Mouse (Mus musculus) heart, postnatal 0 days (tissue): ENCODE data around the gene Tef. TPM values are rescaled to one million over a fixed set of nuclear protein-coding genes. Genes with fewer than 3 reads are reported as not detected.

Source experiments
- ATAC-seq: fragments of 200-750 bp; cut with Nextera tagmentation; 2 replicates; pipeline ENCODE4 v1.8.0; 2017; ENCODE audit warnings: low read depth, moderate number of reproducible peaks, moderate library complexity; ENCODE audit not compliant: insufficient read depth
- DNase-seq: peaks from one replicate; pipeline ENCODE4 v3.0.0-alpha.2; 2016; ENCODE audit warnings: low spot score
- H3K27ac ChIP-seq: fragments of 300-500 bp; sonication (generic); 2 replicates; pipeline ENCODE4 v1.5.1; 2014; ENCODE audit warnings: low read depth, mild to moderate bottlenecking
- H3K27me3 ChIP-seq: fragments of 300-500 bp; sonication (generic); 2 replicates; pipeline ENCODE4 v1.6.1; 2014; ENCODE audit warnings: low read length, mixed read lengths; ENCODE audit not compliant: control insufficient read depth, insufficient read depth
- H3K36me3 ChIP-seq: fragments of 300-500 bp; sonication (generic); replicated peaks from 2 replicates; pipeline ENCODE4 v1.6.1; 2014; ENCODE audit warnings: low read length, mixed read lengths; ENCODE audit not compliant: control insufficient read depth, insufficient read depth
- H3K4me1 ChIP-seq: fragments of 300-500 bp; sonication (generic); 2 replicates; pipeline ENCODE4 v1.6.1; 2014; ENCODE audit warnings: antibody characterized with exemption; ENCODE audit not compliant: control insufficient read depth, insufficient read depth
- H3K4me2 ChIP-seq: fragments of 300-500 bp; sonication (generic); 2 replicates; pipeline ENCODE4 v1.6.1; 2014; ENCODE audit warnings: low read depth, mild to moderate bottlenecking, low read length, moderate library complexity
- H3K4me3 ChIP-seq: fragments of 300-500 bp; sonication (generic); 2 replicates; pipeline ENCODE4 v1.5.1; 2014; ENCODE audit warnings: low read depth, low read length
- H3K9ac ChIP-seq: fragments of 300-500 bp; sonication (generic); replicated peaks from 2 replicates; pipeline ENCODE4 v1.6.1; 2014; ENCODE audit warnings: low read depth, low read length, mixed read lengths
- H3K9me3 ChIP-seq: fragments of 300-500 bp; sonication (generic); replicated peaks from 2 replicates; pipeline ENCODE4 v1.6.1; 2016; ENCODE audit warnings: low read length; ENCODE audit not compliant: control insufficient read depth
- CTCF ChIP-seq: IDR thresholded peaks from 2 replicates; pipeline ENCODE4 v1.5.1; 2016; ENCODE audit warnings: antibody characterized with exemption, control low read depth, low read depth
- EP300 ChIP-seq: IDR thresholded peaks from 2 replicates; pipeline ENCODE4 v1.6.1; 2016; ENCODE audit warnings: antibody characterized with exemption, low read depth
- WGBS: fragments of 180-500 bp; shearing (Covaris S2); extraction: QIAGEN DNeasy Blood & Tissue Kit; methylation state at CpG from one replicate; pipeline ENCODE4 v1.1.7; 2014; 5-methylcytosine and 5-hydroxymethylcytosine counted together
- polyA plus RNA-seq: library from polyadenylated mRNA; unstranded; fragments of >200 nt; fragmentation: Nextera tagmentation; extraction: Ambion mirVana; gene quantifications from 2 replicates; pipeline ENCODE4 v1.2.1, GENCODE M21; 2015
- total RNA-seq: library from RNA; depleted of rRNA; stranded (reverse); fragments of >200 nt; gene quantifications from 2 replicates; pipeline ENCODE4 v1.2.3, GENCODE M21; 2014; ENCODE audit warnings: low replicate concordance

Tef gene
- total and polyA plus RNA-seq, 2 experiments from 2014 or later: 27.8 to 41.5 TPM

DNA sequence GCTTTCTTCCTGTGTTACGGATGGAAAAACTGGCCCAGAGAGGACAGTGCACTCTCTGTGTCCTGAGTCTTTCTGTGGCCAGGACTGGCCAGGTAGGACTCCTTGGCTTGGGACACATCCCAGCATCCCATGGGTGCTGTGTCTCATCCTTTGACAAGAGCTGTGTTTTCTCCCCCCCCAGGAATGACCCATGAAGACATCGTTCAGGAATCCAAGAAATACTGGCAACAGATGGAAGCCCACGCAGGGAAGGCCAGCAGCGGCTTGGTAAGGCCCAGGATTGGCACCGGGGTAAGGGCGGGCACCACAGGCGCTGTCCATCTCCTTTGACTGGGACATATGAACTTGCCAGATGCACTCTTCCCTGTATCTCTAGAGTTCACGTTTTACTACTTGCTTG, 16.5 kb upstream of the Tef start:
- Histone ChIP-seq H3K9me3 (no peaks in the 10 kb centered on the region), H3K36me3 (peaks cover 81% of the 10 kb centered on the region), H3K4me1 (no peaks in the 10 kb centered on the region), H3K27me3 (no peaks in the 10 kb centered on the region), H3K27ac (no peak overlapping the region), H3K4me2 (no peak overlapping the region), H3K4me3 (no peak overlapping the region), H3K9ac (no peak overlapping the region)
- ATAC-seq (no peak), DNase-seq (no peak)
- WGBS: 94% methylated on average over 8 of the region's 8 CpGs
- TF ChIP-seq EP300 (no peak), CTCF (no peak)

- Histone ChIP-seq H3K4me3 (no peak overlapping the region), H3K4me2 (no peak overlapping the region), H3K27ac (no peak overlapping the region), H3K9me3 (no peaks in the 10 kb centered on the region), H3K9ac (no peak overlapping the region), H3K36me3 (peaks cover 73% of the 10 kb centered on the region), H3K27me3 (no peaks in the 10 kb centered on the region), H3K4me1 (no peaks in the 10 kb centered on the region)
- TF ChIP-seq CTCF: no peak
- TF ChIP-seq EP300: no peak
- no peak for ATAC-seq
- no peak for DNase-seq
- 94% methylated on average over 13 of the region's 13 CpGs for WGBS
Measured at GRCm38 (mm10) chr15:81787525-81787924, 14.7 kb upstream of the Tef start.

DNA sequence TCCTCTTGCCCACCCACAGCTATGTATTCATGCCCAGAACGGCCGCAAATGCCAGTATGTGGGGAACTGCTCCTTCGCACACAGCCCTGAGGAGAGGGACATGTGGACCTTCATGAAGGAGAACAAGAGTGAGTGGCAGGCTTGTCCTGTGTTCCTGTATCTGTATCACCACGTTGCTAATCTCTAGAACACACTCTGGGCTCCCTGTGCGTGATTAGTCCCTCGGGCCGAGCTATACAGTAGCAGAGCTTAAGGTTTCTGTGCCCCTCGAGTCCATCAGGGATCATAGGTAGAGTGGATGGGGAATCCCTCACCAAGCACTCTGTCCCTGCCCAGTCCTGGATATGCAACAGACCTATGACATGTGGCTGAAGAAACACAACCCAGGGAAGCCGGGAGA, 9.8 kb upstream of the Tef start:
- no peak overlapping the region for H3K4me2 ChIP-seq
- H3K4me3 ChIP-seq: no peak overlapping the region
- no peaks in the 10 kb centered on the region for H3K4me1 ChIP-seq
- no peaks in the 10 kb centered on the region for H3K27me3 ChIP-seq
- DNase-seq (no peak), ATAC-seq (no peak)
- no peak overlapping the region for H3K27ac ChIP-seq
- peaks cover 55% of the 10 kb centered on the region for H3K36me3 ChIP-seq
- no peaks in the 10 kb centered on the region for H3K9me3 ChIP-seq
- no peak overlapping the region for H3K9ac ChIP-seq
- 88% methylated on average over 9 of the region's 9 CpGs for WGBS
- TF ChIP-seq CTCF: no peak
- TF ChIP-seq EP300: no peak

GRCm38 (mm10) chr15:81796228-81796627, 6.0 kb upstream of the Tef start:
- H3K27ac ChIP-seq: peak overlapping the region; percentile 43
- TF ChIP-seq EP300 (no peak), CTCF (peak; percentile 59)
- no peaks in the 10 kb centered on the region for H3K27me3 ChIP-seq
- H3K36me3 ChIP-seq: peaks cover 36% of the 10 kb centered on the region
- no peaks in the 10 kb centered on the region for H3K4me1 ChIP-seq
- H3K4me2 ChIP-seq: no peak overlapping the region
- peak; percentile 35 for DNase-seq
- WGBS: 60% methylated on average over 3 of the region's 3 CpGs
- H3K4me3 ChIP-seq: no peak overlapping the region
- H3K9ac ChIP-seq: no peak overlapping the region
- no peaks in the 10 kb centered on the region for H3K9me3 ChIP-seq
- peak; percentile 72; the same call in 1 of the 2 replicates for ATAC-seq

- H3K9me3 ChIP-seq: no peaks in the 10 kb centered on the region
- H3K4me3 ChIP-seq: no peak overlapping the region
- TF ChIP-seq CTCF (no peak), EP300 (no peak)
- ATAC-seq (no peak), DNase-seq (no peak)
- H3K27me3 ChIP-seq: no peaks in the 10 kb centered on the region
- H3K4me2 ChIP-seq: no peak overlapping the region
- peaks cover 7% of the 10 kb centered on the region for H3K4me1 ChIP-seq
- H3K9ac ChIP-seq: no peak overlapping the region
- H3K27ac ChIP-seq: no peak overlapping the region
- peaks cover 22% of the 10 kb centered on the region for H3K36me3 ChIP-seq
- WGBS: 84% methylated on average over 6 of the region's 6 CpGs
Measured at GRCm38 (mm10) chr15:81797861-81798260, 4.4 kb upstream of the Tef start.

DNA sequence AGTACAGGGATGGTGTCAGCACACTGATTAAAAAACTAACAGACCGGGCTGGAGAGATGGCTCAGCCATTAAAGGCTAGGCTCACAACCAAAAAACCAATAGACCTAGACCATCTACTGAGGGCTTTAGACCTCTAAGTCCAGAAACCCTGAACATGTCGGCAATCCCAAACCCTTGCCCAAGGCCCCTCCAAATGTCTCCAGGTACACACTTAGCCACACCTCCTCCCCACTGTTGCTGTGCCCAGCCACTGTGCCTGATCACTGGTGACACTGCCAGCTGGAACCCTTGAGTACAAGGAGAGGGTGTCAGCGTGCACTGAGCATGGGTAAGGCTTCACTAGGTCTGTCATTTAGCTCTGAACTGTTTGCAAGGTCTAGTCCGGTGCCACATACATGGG, 3.8 kb upstream of the Tef start:
- no peak for DNase-seq
- peaks cover 16% of the 10 kb centered on the region for H3K36me3 ChIP-seq
- no peak overlapping the region for H3K27ac ChIP-seq
- no peak overlapping the region for H3K9ac ChIP-seq
- peaks cover 12% of the 10 kb centered on the region for H3K4me1 ChIP-seq
- H3K27me3 ChIP-seq: no peaks in the 10 kb centered on the region
- TF ChIP-seq CTCF: no peak
- no peak for TF ChIP-seq EP300
- H3K9me3 ChIP-seq: no peaks in the 10 kb centered on the region
- no peak overlapping the region for H3K4me3 ChIP-seq
- no peak overlapping the region for H3K4me2 ChIP-seq
- ATAC-seq: no peak
- 89% methylated on average over 4 of the region's 4 CpGs for WGBS
